Mouse (Mus musculus): ENCODE measurements around the gene Rpl36a-ps1.
"Not testable (repeated sequence)": the region's sequence is repeated elsewhere in the genome, so short reads cannot be mapped to it uniquely, and the experiment has no call there.

Gene Rpl36a-ps1

DNA sequence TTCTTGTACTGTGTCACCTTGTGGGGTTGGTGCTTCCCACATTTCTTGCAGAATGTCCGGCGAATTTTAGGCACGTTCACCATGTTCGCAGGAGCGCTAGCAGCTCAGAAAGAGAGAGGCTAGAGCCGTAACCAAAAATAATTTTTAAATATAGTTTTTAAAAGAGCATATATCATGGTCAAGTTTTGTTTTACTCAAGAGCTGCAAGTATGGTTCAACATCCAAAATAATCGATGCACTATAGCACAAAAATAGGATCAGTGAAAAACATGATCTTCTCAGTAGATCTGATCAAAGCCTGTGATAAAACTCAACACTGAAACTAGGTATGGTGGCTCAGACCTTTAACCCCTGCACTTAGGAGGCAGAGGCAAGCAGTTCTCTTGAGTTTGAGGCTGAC is at the start of gene Rpl36a-ps1:
TSS of gene Rpl36a-ps1 (minus strand) at position 101 of the 400 bp plus-strand sequence.
- in situ Hi-C loops (cut with MboI) = no loop called here

DNA sequence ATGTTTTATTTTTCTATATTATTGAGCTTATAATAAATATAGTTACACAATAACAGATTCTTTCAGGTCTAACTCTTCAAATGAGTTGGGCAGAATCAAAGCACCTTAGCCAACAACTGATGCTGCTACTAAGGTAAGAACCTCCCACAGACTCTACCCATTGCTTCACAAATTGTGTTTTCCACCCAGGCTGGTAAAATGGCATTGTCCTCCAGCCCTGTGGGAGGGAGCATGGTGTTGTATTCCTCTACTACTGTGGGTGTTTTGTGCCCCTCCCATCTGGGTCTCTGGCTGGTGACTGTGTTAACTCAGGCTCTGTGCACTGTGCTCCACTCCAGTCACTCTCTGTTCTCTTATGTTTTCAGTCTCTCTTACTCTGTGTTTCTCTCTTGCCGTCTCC is 49.4 kb upstream of the Rpl36a-ps1 start:
- in situ Hi-C loops (cut with MboI) = loop anchor here (10.0 kb wide), 1 partner anchor 51 kb away; the partner anchor contains the start of genes Dis3 and Pibf1

GRCm38 (mm10) chr14:99041416-99041815 is 47.3 kb upstream of the Rpl36a-ps1 start:
- in situ Hi-C loops (cut with MboI) = loop anchor here (10.0 kb wide), 1 partner anchor 53 kb away; the partner anchor contains the start of genes Dis3 and Pibf1

GRCm38 (mm10) chr14:99039308-99039707 is 45.2 kb upstream of the Rpl36a-ps1 start:
- in situ Hi-C loops (cut with MboI) = not testable (repeated sequence)

DNA sequence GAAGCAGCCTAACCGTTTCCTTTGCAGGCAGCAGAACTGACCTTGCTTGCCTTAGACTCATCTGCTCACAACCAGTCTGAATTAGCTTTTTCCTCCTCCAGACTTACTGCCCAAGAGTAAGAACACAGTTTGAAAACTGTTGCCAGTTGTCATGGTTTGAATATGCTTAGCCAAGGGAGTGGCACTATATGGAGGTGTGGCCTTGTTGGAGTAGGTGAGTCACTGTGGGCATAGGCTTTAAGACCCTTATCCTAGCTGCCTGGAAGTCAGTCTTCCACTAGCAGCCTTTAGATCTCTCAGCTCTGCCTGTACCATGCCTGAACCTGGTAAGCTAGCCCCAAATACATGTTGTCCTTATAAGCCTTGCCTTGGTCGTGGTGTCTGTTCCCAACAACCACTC is 43.6 kb upstream of the Rpl36a-ps1 start:
- in situ Hi-C loops (cut with MboI) = no loop called here

DNA sequence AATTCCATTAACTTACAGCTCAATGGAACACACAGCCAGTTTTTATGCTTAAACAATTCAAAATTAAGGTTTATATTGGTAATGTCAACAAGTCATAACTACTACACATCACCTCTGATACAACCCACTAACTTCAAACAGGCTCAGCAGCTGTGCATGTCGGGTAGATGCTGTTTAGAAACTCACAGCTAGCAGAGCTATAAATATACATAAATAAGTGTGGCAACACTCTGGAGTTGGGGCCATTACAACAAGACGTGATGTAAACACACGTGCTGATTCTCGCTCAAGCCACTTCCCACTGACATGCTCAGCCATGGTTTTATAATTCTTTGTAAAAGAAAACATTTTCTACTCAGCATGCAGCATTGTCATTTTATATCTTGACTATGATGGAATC is 41.9 kb upstream of the Rpl36a-ps1 start:
- in situ Hi-C loops (cut with MboI) = no loop called here

DNA sequence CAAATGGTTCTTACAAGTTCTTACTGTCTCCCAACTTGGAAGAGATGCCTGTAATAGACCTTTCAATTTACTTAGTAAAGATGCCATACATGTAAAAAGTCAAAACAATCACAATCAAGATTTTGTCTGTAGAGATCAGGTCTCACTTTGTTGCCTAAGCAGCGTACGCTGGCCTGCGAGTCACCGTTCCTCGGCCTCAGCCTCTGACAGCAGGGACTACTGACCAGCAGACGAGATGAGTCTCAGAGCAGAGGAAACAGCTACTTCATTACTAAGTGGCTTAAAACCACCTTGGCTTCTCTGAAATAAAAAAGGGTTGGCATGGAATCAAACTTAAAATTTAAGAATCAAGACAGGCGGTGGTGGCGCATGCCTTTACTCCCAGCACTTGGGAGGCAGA is 40.7 kb upstream of the Rpl36a-ps1 start:
- in situ Hi-C loops (cut with MboI) = not testable (repeated sequence)

DNA sequence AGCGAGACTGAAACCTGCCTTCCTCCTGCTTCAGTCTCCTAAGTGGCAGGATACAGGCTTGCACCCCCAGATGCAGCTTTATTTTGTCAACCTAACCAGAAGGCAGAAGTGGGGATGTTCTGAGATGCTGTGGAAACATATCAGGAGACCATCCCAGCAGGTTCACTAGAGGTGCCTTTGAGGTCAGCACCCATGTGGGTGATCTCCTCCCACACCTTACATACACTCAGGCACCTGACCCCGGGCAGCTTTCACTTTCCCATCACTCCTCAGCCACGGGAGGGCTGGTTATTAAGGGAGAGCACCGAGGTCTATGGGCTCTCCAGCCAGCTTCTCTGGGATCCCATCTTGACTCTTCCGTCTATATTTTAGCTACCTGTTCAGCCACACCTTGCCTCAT is 38.5 kb upstream of the Rpl36a-ps1 start:
- in situ Hi-C loops (cut with MboI) = no loop called here

DNA sequence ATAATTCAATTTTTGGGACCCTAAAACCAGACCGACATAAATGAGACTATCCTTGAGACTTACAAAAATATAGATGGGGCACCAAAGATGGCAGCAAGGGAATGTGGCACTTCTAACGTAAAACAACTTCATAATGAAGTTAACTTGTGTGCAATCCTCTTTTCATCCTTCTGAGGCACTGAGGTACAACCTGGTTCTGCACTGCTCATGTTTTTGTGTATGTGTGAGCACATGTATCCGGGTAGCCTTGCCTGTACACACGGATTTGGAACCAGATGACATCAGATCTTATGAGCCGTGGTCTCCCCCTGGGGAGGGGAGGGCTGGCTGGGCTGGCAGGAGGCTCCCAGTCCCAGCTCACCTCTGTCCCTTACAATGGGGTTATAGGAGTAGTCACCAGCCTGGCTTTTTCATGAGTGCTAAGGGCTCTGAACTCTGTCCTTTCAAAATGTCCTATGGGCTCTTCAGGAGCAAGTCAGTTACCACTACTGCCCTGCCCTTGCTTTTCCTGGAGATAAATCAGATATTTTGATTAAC is 37.3 kb upstream of the Rpl36a-ps1 start:
- in situ Hi-C loops (cut with MboI) = no loop called here

- in situ Hi-C loops (cut with MboI) = no loop called here
These were observed 35.9 kb upstream of the Rpl36a-ps1 start for GRCm38 (mm10) chr14:99029987-99030386.

DNA sequence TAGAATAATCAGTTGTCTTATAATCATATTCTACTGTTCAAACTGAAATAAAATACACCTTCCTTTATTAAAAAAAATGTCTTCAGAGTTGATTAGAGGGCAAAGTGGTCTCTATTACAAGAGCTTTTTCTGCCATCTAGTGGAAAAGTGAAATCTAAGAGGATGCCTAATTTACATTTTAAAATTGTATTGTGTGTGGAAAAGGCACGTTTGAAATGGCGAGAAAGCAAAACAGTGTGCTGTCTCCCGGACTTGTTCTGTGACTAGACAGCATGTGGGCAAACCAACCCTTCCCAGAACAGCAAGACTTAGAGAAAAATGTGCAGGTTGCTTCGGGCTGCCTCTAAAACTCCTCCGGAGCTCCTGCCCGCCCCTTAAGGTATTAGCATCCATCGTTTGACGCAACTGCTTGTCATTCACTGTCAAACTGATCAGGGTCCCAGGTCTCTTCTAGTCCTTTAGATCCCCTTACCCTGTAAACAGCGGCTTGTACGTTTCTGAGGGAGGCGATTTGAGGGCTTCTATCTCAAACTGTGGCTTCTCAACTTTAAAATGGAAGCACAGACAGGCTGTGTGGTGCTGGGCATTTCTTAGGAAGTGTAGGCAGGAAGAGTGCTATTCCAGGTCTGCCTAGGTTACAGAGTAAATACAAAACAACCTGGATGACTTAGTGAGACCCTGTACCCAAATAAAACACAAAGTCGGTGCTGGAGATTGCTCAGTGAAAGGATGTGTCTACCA is 28.4 kb upstream of the Rpl36a-ps1 start:
- in situ Hi-C loops (cut with MboI) = no loop called here

- in situ Hi-C loops (cut with MboI) = no loop called here
These were observed 25.2 kb upstream of the Rpl36a-ps1 start for GRCm38 (mm10) chr14:99019136-99019808.

DNA sequence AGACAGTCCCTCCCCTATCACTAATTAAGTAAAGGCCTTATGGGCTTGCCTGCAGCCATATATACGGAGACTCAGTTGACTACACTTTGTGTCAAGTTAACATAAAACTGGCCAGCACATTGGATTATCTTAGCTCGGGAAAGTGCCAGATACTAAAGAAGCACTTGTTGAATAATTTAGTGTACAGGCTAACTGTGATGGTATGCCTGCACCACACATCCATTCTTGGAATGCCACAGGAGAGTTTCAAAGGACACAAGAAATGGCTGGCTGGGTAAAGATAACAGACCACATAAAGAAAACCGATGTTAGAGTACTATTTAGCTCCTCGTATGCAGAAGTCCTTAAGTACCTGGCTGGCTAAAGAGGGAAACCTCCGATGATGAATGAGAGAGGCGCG is 24.6 kb upstream of the Rpl36a-ps1 start:
- in situ Hi-C loops (cut with MboI) = no loop called here

- in situ Hi-C loops (cut with MboI) = no loop called here
These were observed 16.8 kb upstream of the Rpl36a-ps1 start for GRCm38 (mm10) chr14:99010920-99011313.

- in situ Hi-C loops (cut with MboI) = no loop called here
These were observed 16.3 kb upstream of the Rpl36a-ps1 start for GRCm38 (mm10) chr14:99010224-99010919.

GRCm38 (mm10) chr14:98992482-98992881 is 1.6 kb downstream of the Rpl36a-ps1 start:
- in situ Hi-C loops (cut with MboI) = no loop called here

DNA sequence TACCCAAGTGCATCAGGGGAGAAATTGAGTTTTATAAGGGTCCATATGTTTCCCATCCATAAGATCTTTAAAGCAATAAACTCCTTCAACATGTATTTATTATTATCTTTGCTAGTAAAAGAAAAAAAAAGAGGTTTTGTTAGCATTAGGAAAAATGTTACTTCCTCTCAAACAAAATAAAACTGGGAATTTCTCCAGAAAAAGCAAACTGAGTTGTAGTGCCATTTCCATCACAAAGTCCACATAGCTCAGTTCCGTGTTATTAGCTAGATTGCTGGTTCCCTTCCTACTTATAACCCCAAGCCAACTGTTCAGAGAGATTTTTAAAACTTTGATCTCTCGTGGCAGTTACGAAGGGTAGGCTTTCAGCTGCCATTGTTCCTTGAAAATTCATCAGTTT is 3.5 kb downstream of the Rpl36a-ps1 start:
- in situ Hi-C loops (cut with MboI) = no loop called here

- in situ Hi-C loops (cut with MboI) = no loop called here
These were observed 4.3 kb downstream of the Rpl36a-ps1 start for GRCm38 (mm10) chr14:98989818-98990217.

GRCm38 (mm10) chr14:98971921-98972320 is 22.2 kb downstream of the Rpl36a-ps1 start:
- in situ Hi-C loops (cut with MboI) = no loop called here

GRCm38 (mm10) chr14:98958978-98959658 is 35.0 kb downstream of the Rpl36a-ps1 start:
- in situ Hi-C loops (cut with MboI) = no loop called here

GRCm38 (mm10) chr14:98956788-98957187 is 37.3 kb downstream of the Rpl36a-ps1 start:
- in situ Hi-C loops (cut with MboI) = no loop called here

DNA sequence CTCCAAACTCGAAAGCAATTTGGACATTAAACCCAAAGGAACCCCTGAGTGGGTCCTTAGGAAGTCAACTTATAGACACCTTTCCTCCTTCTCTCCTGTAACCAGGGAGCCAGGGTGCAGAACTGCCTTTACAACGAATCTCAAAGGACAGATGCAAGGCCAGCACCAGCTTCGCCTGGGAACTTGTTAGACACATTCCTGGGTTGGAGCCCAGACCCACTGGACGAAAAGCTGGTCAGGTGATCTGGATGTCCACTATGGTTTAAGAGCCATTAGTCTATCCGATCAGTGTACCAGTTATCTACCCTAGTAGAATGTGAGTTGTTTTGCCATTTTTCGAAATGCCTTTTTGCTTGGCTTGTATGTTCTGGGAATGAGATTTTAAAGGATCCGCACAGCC is 41.7 kb downstream of the Rpl36a-ps1 start:
- in situ Hi-C loops (cut with MboI) = no loop called here

Data from mature B cell (primary cell).